Mouse (Mus musculus) cerebellum, adult 9-10 months (tissue): ENCODE measurements around the gene Wfdc10.
"Not testable (repeated sequence)": the region's sequence is repeated elsewhere in the genome, so short reads cannot be mapped to it uniquely, and the experiment has no call there.

Experiments used
- DNase-seq: peaks from one replicate; pipeline ENCODE4 v3.0.0; 2022

Wfdc10 gene

DNA sequence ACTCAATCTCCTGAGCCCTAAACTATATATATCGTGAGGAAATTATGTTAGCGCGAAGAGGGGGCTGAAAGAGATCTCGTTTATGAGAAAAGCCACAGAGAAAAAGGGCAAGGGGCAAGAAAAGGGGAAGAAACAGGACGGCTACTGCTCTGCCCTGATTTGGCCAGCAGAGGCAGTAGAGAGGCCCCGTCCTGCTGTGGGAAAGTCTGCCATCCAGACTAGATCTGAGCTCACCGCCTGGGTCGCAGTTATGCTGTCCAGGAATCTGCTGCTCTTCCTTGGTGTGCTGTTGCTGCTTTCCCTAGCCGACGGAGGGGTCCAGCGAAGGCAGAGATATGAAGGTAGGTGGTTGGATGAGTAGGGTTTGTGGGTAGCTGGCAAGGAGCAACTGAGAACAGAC, at the start of gene Wfdc10:
Wfdc10 (plus strand) TSS at position 189 of the 400 bp plus-strand sequence.
- DNase-seq, result peak; percentile 3

GRCm38 (mm10) chr2:164608781-164609180, 47.1 kb upstream of the Wfdc10 start:
- no peak for DNase-seq

GRCm38 (mm10) chr2:164613471-164613870, 42.4 kb upstream of the Wfdc10 start, which contains the start of the genes Wfdc6b and Wfdc8:
Gene Wfdc6b (plus strand): TSS chr2:164613522.
Gene Wfdc8 (minus strand): TSS chr2:164613626.
- DNase-seq, result not testable (repeated sequence)

DNA sequence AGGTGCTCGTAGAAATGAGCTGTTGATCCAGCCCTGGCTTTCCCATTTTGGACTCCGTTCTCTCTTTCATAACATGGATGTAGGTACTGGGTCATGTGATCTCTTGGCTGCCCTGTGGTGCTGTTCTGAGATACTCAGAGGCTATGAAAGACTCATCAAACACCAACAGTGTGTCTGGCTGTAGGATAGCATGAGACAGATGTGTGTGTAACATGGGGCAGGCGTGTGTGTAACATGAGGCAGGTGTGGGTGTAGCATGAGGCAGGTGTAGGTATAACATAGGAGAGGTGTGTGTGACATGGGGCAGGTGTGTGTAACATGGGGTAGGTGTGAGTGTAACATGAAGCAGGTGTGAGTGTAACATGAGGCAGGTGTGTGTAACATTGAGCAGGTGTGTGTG, 40.5 kb upstream of the Wfdc10 start:
- no peak for DNase-seq

GRCm38 (mm10) chr2:164619050-164619449, 36.8 kb upstream of the Wfdc10 start:
- DNase-seq, result no peak

GRCm38 (mm10) chr2:164621775-164622174, 34.1 kb upstream of the Wfdc10 start:
- no peak for DNase-seq

- no peak for DNase-seq
Observed at GRCm38 (mm10) chr2:164635266-164635665, 20.6 kb upstream of the Wfdc10 start.

GRCm38 (mm10) chr2:164638696-164639095, 17.1 kb upstream of the Wfdc10 start, which contains the start of gene Wfdc16:
Gene Wfdc16 (minus strand): TSS chr2:164638796.
- no peak for DNase-seq

DNA sequence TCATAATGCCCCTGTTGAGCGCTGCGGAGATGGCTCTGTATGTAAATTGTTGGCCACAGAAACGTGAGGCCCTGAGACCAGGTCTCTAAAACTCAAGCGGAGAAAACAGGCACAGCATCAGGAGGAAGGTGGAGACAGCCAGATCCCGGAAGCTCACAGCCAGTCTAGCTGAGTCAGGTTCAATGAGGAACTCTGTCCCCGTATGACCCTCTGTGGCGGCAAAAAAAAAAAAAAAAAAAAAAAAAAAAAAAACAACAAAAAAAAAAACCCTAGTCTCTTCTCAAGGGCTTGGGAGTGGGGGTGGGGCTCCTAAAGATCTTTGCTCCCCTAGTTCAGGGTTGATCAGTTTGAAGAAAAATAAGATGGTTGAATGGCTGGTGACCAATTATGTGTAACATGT, 14.7 kb upstream of the Wfdc10 start:
- DNase-seq, result no peak

DNA sequence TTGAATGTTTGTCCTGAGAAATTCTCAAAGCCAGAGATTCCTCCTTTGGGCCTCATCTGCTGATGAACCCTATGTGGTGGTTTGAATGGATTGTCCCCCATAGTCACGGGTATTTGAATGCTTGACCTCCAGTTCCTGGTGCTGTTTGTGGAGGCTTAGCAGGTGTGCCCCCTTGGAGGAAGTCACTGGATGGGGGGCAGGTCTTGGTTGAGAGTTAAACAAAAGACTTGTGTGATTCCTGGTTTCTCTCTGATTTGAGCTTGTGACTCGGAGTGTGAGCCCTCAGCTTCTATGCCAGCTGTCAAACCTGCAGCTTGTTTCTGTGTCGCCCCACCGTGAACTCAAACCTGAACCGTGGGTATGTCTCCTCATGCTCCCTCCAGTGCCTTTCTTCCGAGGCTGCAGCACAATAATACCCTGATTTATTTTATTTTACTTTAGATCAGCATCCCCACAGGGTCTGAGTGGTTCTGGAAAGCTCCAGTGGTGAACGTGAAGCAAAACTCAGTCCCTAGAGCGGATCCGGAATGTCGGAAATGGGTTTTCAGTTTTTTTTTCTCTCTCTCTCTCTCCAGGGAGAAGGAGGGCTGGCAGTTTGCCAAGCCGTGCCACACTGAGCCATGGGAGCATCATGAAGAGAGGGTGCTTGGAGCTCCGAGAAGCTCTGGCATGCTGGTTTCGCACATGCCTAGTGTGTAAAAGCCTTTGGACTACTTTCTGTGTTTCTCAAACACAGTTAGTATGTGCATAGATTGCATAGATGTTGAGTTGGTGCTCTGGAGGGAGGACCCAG, 13.8 kb upstream of the Wfdc10 start:
- no peak for DNase-seq

DNA sequence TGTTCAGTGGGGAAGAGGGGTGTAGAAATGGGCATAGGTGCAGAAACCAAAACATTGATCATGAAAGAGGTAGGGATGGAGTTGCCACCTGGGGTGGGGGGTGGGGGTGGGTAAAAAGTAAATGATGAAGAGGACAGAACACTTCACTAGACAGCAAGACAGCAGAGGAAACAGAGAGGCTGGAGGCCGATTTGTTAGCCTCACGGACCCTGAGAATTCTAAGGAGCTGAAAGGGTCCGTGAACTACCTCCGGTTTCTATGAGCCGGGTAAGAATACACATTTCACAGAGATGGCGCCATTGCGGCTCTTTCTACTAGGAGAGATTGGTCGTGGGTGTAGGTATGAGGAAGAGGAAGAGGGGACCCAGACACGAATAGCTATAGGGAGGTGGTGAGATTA, 637 bp downstream of the Wfdc10 start, which contains the start of gene Wfdc9:
Wfdc9 (minus strand) TSS at position 101 of the 400 bp plus-strand sequence.
- DNase-seq, result no peak

DNA sequence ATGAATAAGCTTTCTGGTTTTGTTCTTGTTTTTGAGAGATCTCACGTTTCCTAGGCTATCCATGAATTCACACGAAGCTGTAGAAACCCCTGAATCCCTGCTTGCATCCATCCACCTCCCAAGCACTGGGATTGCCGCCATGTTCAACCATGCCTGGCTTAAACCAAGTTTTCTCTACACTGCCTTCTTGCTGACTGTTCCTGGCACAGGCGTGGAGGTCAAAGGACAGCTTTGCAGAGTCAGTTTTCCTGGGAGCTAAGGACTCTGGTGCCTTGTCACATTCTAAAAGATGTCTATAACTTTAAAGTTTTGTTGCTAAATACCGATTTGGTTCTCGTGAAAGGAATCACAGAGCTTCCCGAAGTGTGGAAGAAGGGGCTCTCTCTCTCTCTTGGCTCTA, 9.0 kb downstream of the Wfdc10 start:
- no peak for DNase-seq

DNA sequence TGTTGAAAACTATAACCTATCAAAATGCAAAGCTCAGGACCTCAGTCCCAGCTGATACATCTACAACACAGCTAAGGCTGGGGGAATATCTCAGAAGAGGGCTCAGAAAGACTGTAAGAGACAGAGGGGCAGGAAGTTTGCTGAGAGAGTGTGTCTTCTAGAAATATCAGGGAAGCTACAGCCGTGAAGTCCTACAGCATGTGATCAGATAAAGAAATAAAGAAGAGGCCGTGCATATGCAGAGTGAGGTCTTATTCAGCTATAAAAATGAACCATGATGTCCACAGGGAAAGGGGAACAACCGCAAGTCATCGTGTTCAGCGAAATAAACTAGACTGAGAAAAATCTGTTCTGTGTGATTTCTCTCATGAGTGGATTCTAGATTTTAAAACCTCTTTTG, 14.4 kb downstream of the Wfdc10 start:
- DNase-seq, result no peak

DNA sequence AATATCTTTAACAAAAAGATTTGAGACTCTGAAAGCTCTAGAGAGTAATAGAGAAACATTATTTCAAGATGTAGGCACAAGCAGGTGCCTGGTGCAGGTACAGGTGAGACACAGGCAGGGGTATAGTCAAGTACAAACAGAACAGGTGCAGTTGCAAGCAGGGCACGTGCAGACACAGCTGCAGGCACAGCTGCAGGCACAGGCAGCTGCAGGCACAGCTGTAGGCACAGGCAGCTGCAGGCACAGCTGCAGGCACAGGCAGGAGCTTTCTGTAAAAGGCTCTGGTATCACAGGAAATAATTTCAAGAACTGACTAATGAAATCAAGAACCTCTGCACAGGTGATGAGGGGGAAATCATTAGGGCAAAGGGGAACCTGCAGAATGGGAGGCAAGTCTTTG, 15.1 kb downstream of the Wfdc10 start:
- DNase-seq, result no peak

GRCm38 (mm10) chr2:164673987-164674386, 18.1 kb downstream of the Wfdc10 start, which contains the start of gene Wfdc11:
Gene Wfdc11 (minus strand): TSS chr2:164674087.
- no peak for DNase-seq

- no peak for DNase-seq
Observed at GRCm38 (mm10) chr2:164676103-164676502, 20.3 kb downstream of the Wfdc10 start.

- DNase-seq, result no peak
Observed at GRCm38 (mm10) chr2:164676916-164677685, 21.3 kb downstream of the Wfdc10 start.

DNA sequence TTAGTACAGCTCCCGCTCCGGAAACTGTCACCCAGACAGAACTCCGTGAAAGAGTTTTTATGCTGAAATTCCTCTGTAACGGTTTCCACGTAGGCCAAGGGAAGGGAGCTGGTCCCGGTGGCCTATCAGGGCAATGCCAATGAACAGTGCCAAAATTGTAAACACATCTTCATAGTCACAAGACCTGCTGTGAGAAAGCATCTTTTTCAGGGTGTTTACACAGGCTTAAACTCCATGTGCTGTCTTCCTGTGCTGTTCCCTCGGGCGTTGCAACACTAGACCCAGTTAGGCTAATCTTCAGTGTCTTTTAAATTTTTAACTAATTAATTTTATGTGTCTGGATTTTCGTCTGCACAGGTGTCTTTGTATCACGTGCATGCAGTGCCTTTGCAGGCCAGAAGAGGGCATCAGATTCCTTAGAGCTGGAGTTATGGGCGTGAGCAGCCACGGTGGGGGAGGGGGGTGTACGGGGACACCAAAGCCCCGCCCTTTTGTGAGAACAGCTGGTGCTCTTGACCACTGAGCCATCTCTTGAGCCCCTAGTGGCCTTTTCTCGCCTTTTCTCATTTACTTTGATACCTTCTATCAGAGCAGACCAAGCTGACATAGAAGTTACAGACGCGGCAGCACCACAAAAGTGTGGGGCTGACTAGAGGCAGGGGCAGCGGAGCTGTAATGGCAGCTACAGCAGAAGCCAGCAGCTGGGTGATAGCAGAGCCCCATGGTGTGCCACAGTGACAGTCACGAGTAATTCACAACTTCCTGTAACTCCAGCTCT, 23.2 kb downstream of the Wfdc10 start:
- DNase-seq, result peak; percentile 49

DNA sequence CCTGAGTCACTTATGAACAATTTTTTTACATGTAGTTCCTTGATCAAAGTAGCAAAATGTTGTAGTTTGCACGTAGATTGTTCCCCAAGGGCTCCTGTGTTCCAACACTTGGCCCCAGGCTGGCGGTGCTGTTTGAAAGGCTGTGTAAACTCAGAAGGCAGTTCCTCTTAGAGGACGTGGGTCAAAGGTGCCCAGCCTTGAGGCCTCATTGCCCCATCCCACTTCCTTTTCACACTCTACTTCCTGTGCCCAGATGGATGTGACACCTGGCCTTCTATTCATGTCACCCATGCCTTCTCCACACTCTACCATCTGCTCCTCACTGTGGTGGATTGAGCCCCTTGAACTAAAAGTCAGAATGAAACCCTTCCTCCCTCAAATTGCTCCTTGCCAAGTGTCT, 24.1 kb downstream of the Wfdc10 start:
- no peak for DNase-seq

- no peak for DNase-seq
Observed at GRCm38 (mm10) chr2:164684807-164685206, 29.0 kb downstream of the Wfdc10 start, which contains the start of gene Wfdc13. Gene Wfdc13 (plus strand): TSS chr2:164685107.

DNA sequence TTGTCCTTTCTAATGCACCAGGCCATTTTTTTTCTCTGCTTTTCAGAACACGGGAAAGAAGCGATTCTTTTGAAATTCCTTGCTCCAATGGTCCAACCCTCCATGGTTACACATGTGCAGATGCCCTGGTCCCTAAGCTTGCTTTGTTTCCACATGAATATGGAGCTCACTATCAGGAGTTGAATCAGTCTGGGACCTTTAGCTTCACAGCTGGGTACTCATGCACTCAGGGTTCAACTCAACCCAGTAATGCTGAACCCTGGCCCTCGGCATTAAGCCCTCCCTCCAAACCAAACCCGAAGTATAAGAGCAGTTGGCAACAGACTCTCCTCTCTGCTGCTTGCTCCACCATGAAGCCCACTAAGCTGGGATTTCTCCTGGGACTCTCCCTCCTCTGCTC, 42.4 kb downstream of the Wfdc10 start, which contains the start of gene Spint4:
Spint4 (plus strand) TSS at position 301 of the 400 bp plus-strand sequence.
- DNase-seq, result no peak

GRCm38 (mm10) chr2:164700959-164701358, 45.1 kb downstream of the Wfdc10 start:
- DNase-seq, result no peak

DNA sequence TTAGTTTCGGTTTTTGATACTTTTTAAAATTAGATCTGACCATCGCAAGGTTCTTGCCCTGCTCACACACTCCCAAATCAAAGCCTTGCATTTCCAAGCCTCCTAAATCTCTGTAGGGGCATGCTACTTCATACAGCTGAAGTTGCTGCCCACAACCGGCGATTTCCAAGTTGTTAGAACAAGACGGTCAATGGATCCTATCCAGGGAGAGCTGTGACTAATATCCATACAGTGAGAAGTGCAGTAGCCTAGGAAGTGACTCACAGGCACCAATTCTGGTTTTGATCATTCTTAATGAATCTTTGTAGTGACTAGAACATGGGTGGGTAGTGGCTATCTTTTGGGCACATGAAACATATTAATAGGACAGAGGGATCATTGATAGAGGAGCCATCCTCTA, 45.9 kb downstream of the Wfdc10 start:
- DNase-seq, result no peak
